10 mouse cellular contexts compared by ENCODE assay signal in genomic region chr2:17415347-17415746, GRCm38 (mm10).
DNase-seq lines count a peak whose midpoint lies in the region; ATAC-seq and TF ChIP-seq lines count a peak whose summit lies in the region.
"Had no signal": no experiment of that assay in that cellular context is flagged by ENCODE, and none has a peak within 500 bp of the region (broad histone marks: within the 10 kb centered on the region; RNA-seq: fewer than 3 reads in every experiment).

No protein-coding gene starts in this region.

- no peak for TF ChIP-seq POLR2A in CH12.LX (IDR thresholded peaks at IDR 0.05; ENCODE audit: low read depth, low read length)

- TF ChIP-seq CTCF in left cerebral cortex, adult 2 months (IDR thresholded peaks at IDR 0.05): peak; percentile 77
- peak in 1 of 2 experiments; percentile 73; a peak in 2 of 4 replicates for TF ChIP-seq CTCF in CH12.LX (conservative IDR thresholded peaks at IDR 0.05 in 1 of 2, IDR thresholded peaks at IDR 0.05 in 1 of 2; ENCODE audit: low read depth in 2 of 2, low read length in 2 of 2)

- no peaks in the 10 kb centered on the region for H3K27me3 ChIP-seq in embryonic facial prominence, embryonic 11.5 days (ENCODE audit: control insufficient read depth, insufficient read depth, low read length)
- H3K27me3 ChIP-seq in embryonic facial prominence, embryonic 10.5 days (replicated peaks; ENCODE audit: low read depth, poor library complexity, severe bottlenecking): no peaks in the 10 kb centered on the region
- H3K27me3 ChIP-seq in CH12.LX (replicated peaks): no peaks in the 10 kb centered on the region

- no peaks in the 10 kb centered on the region for H3K9me3 ChIP-seq in embryonic facial prominence, embryonic 11.5 days (replicated peaks; ENCODE audit: control insufficient read depth, low read length)
- no peaks in the 10 kb centered on the region for H3K9me3 ChIP-seq in embryonic facial prominence, embryonic 10.5 days
- no peaks in the 10 kb centered on the region for H3K9me3 ChIP-seq in CH12.LX (replicated peaks; ENCODE audit: low read length)

- no peak overlapping the region for H3K4me3 ChIP-seq in embryonic facial prominence, embryonic 11.5 days (ENCODE audit: low read depth, low read length)
- no peak overlapping the region for H3K4me3 ChIP-seq in embryonic facial prominence, embryonic 10.5 days
- H3K4me3 ChIP-seq in left cerebral cortex, adult 2 months: no peak overlapping the region
- H3K4me3 ChIP-seq in CH12.LX (replicated peaks in 1 of 3; ENCODE audit: low read depth in 2 of 3, low read length in 2 of 3, poor library complexity in 1 of 3): no peak overlapping the region

- no peaks in the 10 kb centered on the region for H3K36me3 ChIP-seq in embryonic facial prominence, embryonic 11.5 days (replicated peaks; ENCODE audit: control insufficient read depth, insufficient read depth, low read depth, low read length)
- H3K36me3 ChIP-seq in embryonic facial prominence, embryonic 10.5 days (replicated peaks): no peaks in the 10 kb centered on the region
- no peaks in the 10 kb centered on the region for H3K36me3 ChIP-seq in CH12.LX (replicated peaks in 1 of 2; ENCODE audit: control insufficient read depth in 1 of 2, insufficient read depth in 1 of 2, low read length in 1 of 2)

- no peak for ATAC-seq in embryonic facial prominence, embryonic 11.5 days (replicated peaks; ENCODE audit: insufficient number of reproducible peaks, low FRiP score, low TSS enrichment, low read depth)
- peak; percentile 42 to 53; a peak in 2 of 4 replicates for ATAC-seq in hematopoietic stem cell, adult 5-6 weeks (replicated peaks in 1 of 2; ENCODE audit: insufficient read depth in 1 of 2, low FRiP score in 2 of 2, low TSS enrichment in 1 of 2, low read depth in 1 of 2, poor library complexity in 2 of 2, severe bottlenecking in 2 of 2)

- no peaks in the 10 kb centered on the region for H3K4me1 ChIP-seq in embryonic facial prominence, embryonic 11.5 days (ENCODE audit: control insufficient read depth, insufficient read depth, low read length)
- no peaks in the 10 kb centered on the region for H3K4me1 ChIP-seq in embryonic facial prominence, embryonic 10.5 days
- H3K4me1 ChIP-seq in CH12.LX (ENCODE audit: control insufficient read depth in 1 of 2, insufficient read depth in 2 of 2): peaks cover 0 to 4% of the 10 kb centered on the region in 2 experiments; a peak in 2 of 4 replicates

- intact Hi-C loops in left cerebral cortex, adult 2 months (cut with DNase I): loop anchor here (2.0 kb wide), 1 partner anchor 1057 kb away; no protein-coding TSS in a partner anchor
- intact Hi-C loops in left cerebral cortex, postnatal 10 days (cut with DNase I): loop anchor here (5.0 kb wide), 1 partner anchor 1058 kb away; the partner anchor contains the start of gene Plxdc2

- WGBS in embryonic facial prominence, embryonic 11.5 days: 25% methylated on average over 4 of the region's 4 CpGs
- 33% methylated on average over 4 of the region's 4 CpGs for WGBS in embryonic facial prominence, embryonic 10.5 days

- in situ Hi-C loops in CH12.LX (cut with MboI; ENCODE audit: low pct_ligation_motif_present, low pct_unique_long_range_greater_than_20kb, low sequenced_read_pairs): no loop called here

- H3K4me2 ChIP-seq in embryonic facial prominence, embryonic 11.5 days (ENCODE audit: low read depth, low read length): no peak overlapping the region
- H3K4me2 ChIP-seq in CH12.LX (ENCODE audit: insufficient read depth, low read depth, poor library complexity, severe bottlenecking): no peak overlapping the region

- TF ChIP-seq EP300 in CH12.LX (IDR thresholded peaks at IDR 0.05; ENCODE audit: low read length): no peak

- peak; percentile 92 for TF ChIP-seq RAD21 in CH12.LX (IDR thresholded peaks at IDR 0.05; ENCODE audit: low read depth, low read length)

- H3K9ac ChIP-seq in embryonic facial prominence, embryonic 11.5 days (replicated peaks; ENCODE audit: low read length): no peak overlapping the region
- no peak overlapping the region for H3K9ac ChIP-seq in CH12.LX (ENCODE audit: insufficient read depth, low read depth)

- H3K79me2 ChIP-seq in CH12.LX (replicated peaks; ENCODE audit: control insufficient read depth, extremely low read depth, insufficient read depth, poor library complexity, severe bottlenecking): no peaks in the 10 kb centered on the region

- DNase-seq in embryonic facial prominence, embryonic 11.5 days (ENCODE audit: low spot score): peak; percentile 29
- DNase-seq in embryonic facial prominence, embryonic 10.5 days (ENCODE audit: low spot score): no peak
- DNase-seq in left cerebral cortex, adult 2 months (ENCODE audit: extremely low spot score in 1 of 2, low spot score in 2 of 2): no peak
- DNase-seq in left cerebral cortex, postnatal 10 days (ENCODE audit: extremely low spot score in 1 of 2, low spot score in 2 of 2): no peak
- DNase-seq in CH12.LX (ENCODE audit: extremely low read depth): no peak
- DNase-seq in urinary bladder, postnatal 14 days (ENCODE audit: low spot score): no peak
- DNase-seq in right cerebral cortex, postnatal 14 days: no peak
- DNase-seq: heart, postnatal 10 days; lung, adult 18-20 months had no signal

- H3K27ac ChIP-seq in embryonic facial prominence, embryonic 11.5 days (replicated peaks; ENCODE audit: low read depth, low read length): no peak overlapping the region
- no peak overlapping the region for H3K27ac ChIP-seq in embryonic facial prominence, embryonic 10.5 days (replicated peaks)
- no peak overlapping the region for H3K27ac ChIP-seq in left cerebral cortex, adult 2 months
- H3K27ac ChIP-seq in CH12.LX (ENCODE audit: insufficient read depth, low read depth): no peak overlapping the region

- dilution Hi-C loops in CH12.LX (cut with MboI; ENCODE audit: extremely low pct_ligation_motif_present, extremely low pct_unique_long_range_greater_than_20kb, low sequenced_read_pairs): no loop called here

TF ChIP-seq in CH12.LX, 34 proteins besides CTCF, POLR2A, EP300 and RAD21:
- TF ChIP-seq ZC3H11A (IDR thresholded peaks at IDR 0.05; ENCODE audit: low read depth, low read length) (peak; percentile 54; the same call in 1 of the 2 replicates), SMC3 (IDR thresholded peaks at IDR 0.05; ENCODE audit: low read depth, low read length) (peak; percentile 65), HCFC1 (IDR thresholded peaks at IDR 0.05; ENCODE audit: low read depth, low read length) (no peak)
